Mouse (Mus musculus): ENCODE results near the gene Zfp128.
"Not testable (repeated sequence)": the region's sequence is repeated elsewhere in the genome, so short reads cannot be mapped to it uniquely, and the experiment has no call there.

Gene Zfp128

DNA sequence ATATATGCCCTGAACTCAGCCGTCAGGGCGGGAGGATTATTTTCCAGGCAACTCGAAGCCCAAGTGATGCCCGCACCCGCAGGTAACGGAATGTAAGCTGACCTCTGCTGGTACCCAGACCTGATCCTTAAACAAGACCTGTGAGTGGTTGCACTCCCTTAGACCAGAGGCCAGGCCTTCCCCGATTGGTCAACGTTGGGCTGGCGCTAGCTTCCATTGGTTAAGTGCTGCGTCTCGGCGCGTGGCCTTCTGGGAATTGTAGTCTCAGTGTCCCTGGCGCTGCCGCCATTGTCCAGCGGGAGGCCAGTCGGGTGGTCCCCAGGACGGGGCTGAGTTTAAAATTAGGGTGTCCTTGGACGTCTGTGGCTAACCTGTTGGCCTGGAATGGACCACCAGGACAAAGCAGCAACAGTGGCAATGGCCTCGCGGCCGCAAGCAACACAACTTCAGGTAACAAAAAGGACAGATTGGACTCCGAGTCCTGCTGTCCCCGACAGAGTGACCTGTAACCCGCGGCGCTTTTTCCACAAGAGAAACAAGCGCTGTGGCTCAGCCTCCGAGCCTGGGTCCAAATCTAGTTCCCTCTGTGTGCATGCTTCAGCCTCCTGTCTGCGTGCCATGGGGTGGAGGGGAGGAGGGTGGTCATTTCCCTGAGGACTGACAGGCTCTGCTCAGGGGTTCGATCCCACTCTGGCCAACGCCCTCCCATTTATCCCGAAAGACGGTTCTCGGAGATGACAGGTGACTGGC, at the start of gene Zfp128:
Gene Zfp128, plus strand, starts transcription at position 267 of the 750 bp plus-strand sequence.
- peak; percentile 89 for DNase-seq (ENCODE audit: extremely low spot score, low read depth, low spot score)

DNA sequence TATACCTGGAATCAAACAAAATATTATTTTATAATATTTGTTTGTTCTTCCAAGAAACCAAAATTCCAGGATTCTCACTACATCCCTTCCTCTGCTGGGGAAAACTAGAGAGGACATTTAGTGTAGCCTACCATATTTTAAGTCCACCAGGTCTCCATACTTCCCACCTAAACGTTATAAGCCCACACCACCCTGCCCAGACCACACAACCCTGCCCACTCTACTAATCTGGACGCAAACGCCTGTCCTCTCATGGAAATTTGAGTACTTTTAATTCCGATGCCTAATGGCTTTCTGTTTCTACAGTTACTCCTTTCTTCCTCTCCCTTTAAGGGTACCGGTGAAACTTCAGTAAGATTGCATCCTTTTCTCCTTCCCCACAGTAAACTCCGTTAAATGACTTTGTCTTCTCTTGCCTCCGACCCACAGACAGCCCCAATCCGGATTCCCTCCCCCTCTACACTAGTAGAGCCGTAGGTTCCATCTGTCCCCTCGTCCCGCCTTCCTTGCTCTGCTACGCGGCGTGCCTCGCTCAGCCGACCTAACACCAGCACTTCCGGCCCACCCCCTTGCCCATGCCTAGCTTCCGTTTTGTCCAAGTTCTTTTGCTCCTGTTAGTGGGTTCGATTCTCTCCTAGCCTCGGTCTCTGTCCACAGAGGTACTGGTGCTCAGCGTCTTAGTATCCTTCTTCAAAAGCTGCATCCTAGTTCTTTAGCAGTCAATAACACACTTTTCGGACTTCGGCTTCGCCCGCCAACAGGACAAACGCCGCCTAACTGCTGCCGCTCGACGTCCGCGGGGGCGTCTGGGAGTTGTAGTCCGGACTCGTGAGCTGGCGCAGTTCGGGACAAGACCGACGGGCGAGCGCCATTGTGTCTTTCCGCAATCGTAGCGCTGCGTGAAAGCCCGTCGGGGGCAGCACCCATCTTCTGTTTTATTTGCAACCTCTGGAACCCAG, 46.5 kb upstream of the Zfp128 start, which contains the start of gene Zfp110:
Gene Zfp110, plus strand, starts transcription at position 600 of the 959 bp plus-strand sequence.
- DNase-seq (ENCODE audit: extremely low spot score, low read depth, low spot score) = peak; percentile 85

DNA sequence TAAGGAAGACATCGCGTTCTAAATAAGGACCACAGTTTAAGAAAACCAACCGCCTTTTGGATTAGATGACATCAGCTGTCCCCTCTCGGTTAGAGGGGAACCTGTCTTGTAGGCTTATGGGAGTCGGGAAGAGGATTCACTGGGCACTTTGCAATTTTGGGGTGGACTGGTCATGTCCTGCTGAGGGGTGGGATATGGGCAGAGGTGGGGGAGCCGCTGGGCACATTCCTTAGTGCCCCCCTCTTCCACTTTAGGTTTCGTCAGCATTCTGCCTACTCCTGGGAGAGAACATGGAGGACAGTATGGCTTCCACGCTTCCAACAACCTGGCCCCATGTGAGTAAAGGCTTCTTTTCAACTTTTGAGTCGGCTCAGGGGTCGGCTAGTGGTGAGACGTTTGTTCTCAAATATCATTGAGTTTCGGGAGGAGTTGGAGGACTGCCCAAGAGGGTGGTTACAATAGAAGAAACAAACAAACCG, 45.7 kb upstream of the Zfp128 start:
- no peak for DNase-seq (ENCODE audit: extremely low spot score, low read depth, low spot score)

DNA sequence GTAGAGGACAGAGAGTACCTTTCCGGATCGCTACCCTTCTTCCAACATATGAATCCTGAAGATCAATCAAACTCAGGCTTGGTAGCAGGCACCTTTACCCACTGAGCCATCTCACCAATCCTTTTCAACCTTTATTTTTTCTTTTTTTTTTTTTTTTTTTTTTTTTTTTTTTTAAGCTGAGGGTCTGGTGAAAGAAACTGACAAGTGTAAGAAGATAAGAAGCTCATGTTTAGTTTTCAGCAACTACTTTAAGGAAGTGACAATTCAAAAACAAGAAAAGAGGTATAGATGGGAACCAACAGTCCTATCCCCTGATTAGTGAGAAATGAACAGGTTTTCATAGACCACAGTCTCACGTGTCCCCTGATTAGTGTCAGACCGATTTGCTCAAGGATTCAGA, 45.2 kb upstream of the Zfp128 start:
- DNase-seq (ENCODE audit: extremely low spot score, low read depth, low spot score) = no peak

DNA sequence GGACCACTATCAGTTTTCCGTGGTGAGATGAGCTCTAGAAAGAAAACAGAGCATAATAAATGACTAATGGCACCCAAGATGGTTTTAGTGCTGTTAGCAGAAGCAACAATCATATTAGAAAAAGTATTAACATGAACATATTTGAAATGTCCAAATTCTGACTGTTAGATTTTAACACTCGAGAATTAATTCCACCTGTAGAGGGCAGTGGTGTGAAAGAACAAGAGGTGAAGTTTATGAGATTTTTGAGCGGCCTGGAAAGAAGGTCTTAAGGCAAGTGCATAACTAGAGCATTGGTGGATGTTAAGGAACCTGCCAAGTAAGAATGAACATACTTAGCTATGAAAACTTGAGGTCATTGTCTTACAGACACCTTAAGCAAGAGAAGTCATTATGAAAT, 6.7 kb upstream of the Zfp128 start:
- peak; percentile 16 for DNase-seq (ENCODE audit: extremely low spot score, low read depth, low spot score)

DNA sequence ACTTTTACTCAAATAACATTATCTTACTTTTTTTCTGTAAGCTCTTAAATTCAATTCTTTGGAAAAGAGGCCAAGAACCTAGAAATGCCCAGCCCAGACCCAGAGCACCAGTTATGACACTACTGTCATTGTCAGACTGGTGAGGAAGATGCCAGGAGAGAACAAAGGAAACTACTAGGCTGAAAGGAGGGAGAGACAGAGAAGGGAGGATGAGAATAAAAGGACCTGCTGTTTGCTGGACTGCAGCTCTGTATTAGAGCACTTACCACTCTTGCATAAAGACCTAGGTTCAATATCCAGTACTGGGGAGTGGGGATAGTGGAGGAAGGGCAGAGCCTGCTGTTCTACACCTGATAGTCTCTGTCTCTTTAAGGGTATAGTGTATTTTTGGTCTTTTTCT, 941 bp upstream of the Zfp128 start:
- DNase-seq (ENCODE audit: extremely low spot score, low read depth, low spot score) = no peak

DNA sequence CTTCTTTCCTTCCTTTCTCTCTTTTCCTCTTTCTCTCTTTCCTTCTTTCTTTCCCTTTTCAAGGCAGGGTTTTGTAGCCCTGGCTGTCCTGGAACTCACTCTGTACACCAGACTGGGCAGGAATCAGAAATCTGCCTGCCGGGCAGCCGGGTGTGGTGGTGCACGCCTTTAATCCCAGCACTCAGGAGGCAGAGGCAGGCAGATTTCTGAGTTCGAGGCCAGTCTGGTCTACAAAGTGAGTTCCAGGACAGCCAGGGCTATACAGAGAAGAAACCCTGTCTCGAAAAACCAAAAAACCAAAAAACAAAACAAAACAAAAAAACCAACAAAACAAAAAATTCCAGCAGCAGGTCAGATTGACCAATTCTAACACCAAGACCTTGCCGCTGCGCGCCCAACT, 480 bp upstream of the Zfp128 start:
- DNase-seq (ENCODE audit: extremely low spot score, low read depth, low spot score) = not testable (repeated sequence)

DNA sequence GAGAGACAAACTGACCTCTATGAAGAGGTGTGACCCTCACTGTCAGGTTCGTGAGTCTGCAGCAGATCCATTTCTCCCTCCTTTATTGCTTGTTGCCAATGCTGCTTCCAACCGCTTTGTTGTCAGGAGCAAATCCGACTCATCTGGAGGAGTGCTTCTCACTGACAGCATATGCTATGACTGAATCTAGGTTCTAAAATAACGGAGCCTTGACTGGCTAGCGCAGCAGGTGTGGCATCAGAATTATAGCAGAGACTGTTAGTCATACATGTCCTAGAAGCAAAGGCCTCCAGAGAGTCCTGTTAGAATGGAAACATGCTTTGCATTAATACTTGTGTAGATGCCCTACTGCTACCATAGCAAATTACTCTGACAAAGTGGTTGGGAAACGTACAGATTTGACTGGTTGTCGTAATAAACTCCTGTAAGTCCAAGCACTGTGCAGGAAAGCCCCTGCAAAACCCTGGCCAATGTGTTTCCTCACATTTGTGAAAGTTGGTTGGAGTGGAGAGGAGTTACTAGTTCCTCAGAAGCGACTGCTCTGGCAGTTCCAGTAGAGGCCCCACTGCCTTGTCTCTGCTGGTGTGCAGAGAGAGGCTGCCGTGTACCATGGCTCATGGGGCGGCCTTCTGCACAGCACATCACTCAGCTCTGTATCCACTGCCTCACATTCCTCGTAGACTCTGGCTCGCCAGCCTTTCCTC, 5.7 kb downstream of the Zfp128 start:
- DNase-seq (ENCODE audit: extremely low spot score, low read depth, low spot score) = no peak

DNA sequence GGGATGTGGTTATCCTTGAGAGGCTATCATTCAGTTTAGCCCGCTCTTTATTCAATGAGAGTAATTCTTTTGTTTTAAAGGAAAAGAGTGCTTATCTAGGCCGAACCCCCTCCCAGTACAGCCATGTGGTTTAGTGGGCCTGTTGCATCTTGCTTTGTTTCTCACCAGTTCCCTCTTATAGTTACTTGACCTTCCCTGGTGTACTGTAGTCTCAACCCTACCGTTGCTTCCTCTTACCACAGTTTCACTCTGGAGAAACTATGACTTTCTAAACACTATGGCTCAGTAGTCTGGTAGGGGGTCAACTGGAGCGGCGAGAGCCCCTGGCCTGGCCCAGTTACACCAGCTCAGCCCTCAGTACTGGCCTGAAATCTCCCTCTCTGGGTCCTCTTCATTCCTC, 6.6 kb downstream of the Zfp128 start:
- DNase-seq (ENCODE audit: extremely low spot score, low read depth, low spot score) = no peak

DNA sequence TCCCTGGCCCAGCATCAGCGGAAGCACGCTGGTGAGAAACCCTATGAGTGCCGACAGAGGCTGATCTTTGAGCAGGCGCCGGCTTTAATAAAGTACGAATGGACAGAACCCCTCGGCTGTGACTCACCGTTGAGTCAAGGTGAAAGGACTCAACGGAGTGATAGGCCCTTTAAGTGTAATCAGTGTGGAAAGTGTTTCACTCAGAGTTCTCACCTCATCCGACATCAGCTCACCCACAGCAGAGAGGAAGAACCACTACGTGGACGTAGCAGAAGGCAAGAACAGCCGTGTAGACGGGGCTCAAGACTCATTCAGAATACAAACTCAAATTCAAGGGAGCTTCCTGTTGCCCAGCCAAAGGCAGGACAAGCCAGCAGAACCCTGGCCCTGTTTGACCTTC, 10.0 kb downstream of the Zfp128 start:
- no peak for DNase-seq (ENCODE audit: extremely low spot score, low read depth, low spot score)

DNA sequence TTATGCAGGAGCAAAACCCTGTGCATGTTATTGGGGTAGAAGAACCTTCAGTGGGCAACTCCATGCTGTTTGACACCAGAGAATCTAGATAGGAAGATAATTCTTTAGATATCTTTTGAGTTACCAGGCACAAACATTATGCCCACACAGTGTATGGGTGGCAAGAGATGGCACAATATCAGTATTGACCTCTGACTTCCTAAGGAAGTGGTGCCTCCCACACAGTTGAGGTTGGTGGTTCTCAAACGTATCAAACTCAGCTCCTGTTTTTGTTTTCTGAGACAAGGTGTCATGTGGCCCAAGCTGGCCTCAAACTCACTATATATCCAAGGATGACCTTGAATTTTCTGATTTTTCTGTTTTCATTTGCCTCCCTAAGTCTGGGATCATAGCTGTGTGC, 10.4 kb downstream of the Zfp128 start:
- DNase-seq (ENCODE audit: extremely low spot score, low read depth, low spot score) = no peak

DNA sequence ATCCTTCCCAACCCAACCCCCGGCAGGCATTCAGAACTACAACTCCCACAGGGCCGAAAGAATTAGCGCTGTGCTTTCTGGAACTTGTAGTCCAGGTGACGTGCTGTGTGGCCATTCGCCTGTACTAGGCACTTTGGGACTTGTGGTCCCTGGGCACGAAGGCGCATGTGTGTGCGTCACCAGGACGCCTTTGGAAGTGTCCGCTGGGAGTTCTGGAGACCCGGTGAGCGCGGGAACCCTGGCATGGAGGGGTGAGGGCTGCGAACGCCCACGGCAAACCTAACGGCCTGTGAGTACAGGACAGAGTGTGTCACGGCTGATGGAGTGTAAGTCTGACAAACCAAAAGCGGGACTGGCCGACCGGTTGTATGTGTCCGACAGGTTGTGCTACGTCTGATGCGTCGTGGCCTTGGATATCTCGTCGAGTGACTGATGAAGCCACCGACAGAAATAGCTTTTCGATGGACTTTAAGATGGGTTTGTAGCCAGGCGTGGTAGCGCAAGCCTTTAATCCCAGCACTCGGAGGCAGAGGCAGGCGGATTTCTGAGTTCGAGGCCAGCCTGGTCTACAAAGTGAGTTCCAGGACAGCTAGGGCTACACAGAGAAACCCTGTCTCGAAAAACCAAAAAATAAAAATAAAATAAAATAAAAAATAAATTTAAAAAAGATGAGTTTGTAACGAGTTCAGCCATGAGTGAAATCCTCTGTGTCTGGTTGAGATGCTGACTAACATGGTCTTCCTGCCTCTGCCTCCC, 16.9 kb downstream of the Zfp128 start, which contains the start of gene Zscan22:
Gene Zscan22, plus strand, starts transcription at position 161 of the 756 bp plus-strand sequence.
- peak; percentile 92 for DNase-seq (ENCODE audit: extremely low spot score, low read depth, low spot score)

DNA sequence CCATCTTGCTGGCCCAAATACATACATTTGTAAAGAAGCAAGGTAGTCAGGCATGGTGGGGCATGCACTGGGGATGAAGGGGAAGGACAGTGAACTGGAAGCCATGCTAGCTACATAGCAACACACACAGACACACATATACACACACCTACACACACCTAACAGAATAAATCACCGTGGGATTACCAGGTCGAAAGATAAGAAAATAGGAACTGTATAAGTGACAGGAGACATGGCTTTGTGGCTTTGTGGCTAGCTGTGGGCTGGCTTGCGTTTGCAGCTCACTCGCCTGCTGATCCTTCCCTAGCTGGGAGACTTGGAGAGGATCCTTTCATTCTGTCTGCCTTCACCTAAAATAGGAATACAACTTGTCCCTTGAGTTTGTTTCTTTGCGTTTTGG, 20.5 kb downstream of the Zfp128 start:
- DNase-seq (ENCODE audit: extremely low spot score, low read depth, low spot score) = no peak

DNA sequence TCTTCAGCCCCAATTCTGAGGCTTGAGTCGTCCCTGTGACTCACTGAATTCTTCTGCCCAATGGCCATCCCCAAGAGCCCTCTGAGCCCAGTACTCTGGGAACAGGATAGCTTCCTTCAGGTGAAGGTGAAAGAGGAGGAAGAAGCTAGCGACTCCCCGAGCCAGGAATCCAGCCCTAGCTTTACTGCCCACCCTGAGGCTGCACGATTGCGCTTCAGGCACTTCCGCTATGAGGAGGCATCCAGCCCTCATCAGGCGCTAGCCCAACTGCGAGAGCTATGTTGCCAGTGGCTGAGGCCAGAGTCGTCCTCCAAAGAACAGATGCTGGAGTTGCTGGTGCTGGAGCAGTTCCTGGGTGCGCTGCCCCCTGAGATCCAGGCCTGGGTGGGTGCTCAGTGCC, 22.6 kb downstream of the Zfp128 start:
- DNase-seq (ENCODE audit: extremely low spot score, low read depth, low spot score) = no peak

DNA sequence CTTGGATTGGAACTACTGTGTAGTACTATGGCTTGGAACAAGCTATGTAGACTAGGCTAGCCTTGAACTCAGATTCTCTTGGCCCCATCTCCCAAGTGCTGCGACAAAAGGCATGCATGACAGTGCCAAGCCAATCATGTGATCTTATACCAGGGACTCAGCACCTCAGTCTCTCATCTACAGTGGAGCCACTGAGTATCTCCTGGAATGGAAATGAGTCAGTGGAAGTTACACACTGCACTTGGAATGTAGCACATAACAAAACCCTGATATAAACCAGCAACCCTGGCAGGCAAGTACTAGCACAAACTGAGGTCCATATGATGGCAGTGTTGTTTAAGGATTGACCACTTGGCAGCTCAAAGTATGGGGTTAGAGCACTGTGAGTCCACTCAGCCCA, 24.2 kb downstream of the Zfp128 start:
- DNase-seq (ENCODE audit: extremely low spot score, low read depth, low spot score) = no peak

DNA sequence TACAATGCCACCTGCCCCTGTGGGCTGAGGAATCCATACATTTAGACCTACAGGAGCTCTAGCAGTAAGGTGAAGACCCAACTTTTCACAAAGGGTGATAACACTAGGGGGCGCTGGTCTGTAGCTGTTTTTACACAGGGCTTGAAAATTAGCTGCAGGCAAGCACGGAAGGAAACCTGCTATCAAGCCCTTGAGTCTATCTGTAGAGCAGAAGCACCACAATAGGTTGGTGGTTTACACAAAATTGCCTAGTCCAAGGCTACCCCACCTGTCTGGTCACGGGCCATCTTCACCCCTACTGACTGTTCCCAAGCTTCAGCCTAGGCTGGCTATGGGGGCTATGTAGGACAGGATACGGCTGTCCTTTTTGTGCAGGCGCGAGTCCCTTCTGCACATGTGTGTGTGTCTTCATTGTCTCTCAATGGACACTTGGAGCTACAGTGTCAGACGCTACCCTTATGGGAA, 28.6 kb downstream of the Zfp128 start:
- DNase-seq (ENCODE audit: extremely low spot score, low read depth, low spot score) = no peak

DNA sequence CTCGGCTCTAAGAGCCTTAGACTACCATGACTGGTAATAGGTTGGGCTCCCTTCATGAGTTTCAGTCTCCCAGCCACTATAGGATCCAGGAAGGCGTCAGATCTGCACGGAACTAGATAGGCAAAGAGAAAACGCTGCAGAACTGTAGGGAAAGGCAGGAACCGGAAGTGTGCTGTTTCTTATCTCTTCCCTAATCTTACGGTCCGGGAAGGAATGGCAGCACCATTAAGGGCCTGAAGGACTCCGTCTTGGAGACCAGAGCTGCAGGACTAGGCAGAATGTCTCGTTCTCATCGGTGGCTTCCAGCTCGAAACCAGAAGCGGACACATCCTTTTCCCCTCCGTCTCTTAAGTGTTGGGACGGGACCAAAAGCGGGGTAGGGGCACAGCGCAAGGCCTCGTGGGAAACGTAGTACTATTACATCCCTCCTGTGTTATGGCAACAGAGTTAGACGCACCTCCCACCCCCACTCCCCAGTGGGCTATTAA, 29.2 kb downstream of the Zfp128 start:
- no peak for DNase-seq (ENCODE audit: extremely low spot score, low read depth, low spot score)

DNA sequence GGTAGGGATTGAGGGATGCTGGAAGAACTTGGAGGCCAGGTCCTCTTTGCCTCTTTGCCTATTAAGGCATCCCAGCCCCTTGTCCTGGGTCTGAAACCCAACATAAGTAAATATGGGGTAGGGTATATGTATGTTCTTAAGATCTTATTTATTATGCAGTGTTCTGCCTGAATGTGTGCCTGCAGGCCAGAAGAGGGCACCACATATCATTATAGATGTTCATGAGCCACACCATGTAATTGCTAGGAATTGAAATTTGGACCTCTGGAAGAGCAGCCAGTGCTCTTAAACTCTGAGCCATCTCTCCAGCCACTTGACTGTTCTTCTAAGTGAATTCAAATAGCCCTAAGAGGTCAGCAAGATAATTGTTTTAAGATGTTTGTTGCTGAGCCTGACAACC, 32.6 kb downstream of the Zfp128 start:
- no peak for DNase-seq (ENCODE audit: extremely low spot score, low read depth, low spot score)

DNA sequence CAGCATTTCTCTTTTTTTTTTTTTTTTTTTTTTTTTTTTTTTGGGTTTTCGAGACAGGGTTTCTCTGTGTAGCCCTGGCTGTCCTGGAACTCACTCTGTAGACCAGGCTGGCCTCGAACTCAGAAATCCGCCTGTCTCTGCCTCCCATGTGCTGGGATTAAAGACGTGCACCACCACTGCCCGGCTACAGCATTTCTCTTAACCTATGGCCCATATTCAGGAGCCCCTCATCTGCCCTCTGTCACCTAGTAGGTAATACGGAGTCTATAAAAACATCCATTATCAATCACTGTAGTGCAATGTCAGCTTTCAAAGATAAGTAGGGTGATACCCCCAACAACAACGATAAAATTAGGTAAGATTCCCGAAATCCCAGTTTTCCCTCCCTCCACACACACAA, 39.5 kb downstream of the Zfp128 start:
- not testable (repeated sequence) for DNase-seq (ENCODE audit: extremely low spot score, low read depth, low spot score)

DNA sequence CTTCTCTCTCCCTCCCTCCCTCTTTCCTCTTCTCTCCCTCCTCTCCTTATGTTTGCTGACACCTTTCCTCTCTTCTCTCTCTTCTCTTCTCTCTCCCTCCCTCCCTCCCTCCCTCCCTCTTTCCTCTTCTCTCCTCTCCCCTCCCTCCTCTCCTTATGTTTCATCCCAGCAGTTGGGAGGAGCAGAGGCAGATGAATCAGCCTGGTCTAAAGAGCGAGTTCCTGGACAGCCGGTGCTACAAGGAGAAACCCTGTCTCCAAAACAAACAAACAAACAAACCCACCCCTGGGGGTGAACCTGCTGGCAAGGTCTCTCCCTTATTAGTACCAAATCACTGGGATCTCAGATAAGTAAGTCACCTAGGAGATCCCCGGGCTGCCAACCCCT, 40.3 kb downstream of the Zfp128 start:
- DNase-seq (ENCODE audit: extremely low spot score, low read depth, low spot score) = no peak

Measured in hindlimb bud, embryonic 11.5 days (tissue).